Mouse (Mus musculus): ENCODE measurements at regions not wholly inside any gene's neighbourhood (a gene's known extent, or its start where the extent isn't known, plus 50 kb on each side); places are given as distances from the start of the nearest gene placed in this dataset.

- TF ChIP-seq POLR2A (IDR thresholded peaks at IDR 0.05; ENCODE audit: low read depth, low read length): no peak
- no peak for TF ChIP-seq USF2 (conservative IDR thresholded peaks at IDR 0.05; ENCODE audit: low read depth, low read length)
- no peak for TF ChIP-seq ZMIZ1 (IDR thresholded peaks at IDR 0.05; ENCODE audit: low read depth, low read length)
- TF ChIP-seq NRF1 (IDR thresholded peaks at IDR 0.05; ENCODE audit: low read depth, low read length): no peak
- no peak for TF ChIP-seq CHD2 (IDR thresholded peaks at IDR 0.05; ENCODE audit: low read length)
- TF ChIP-seq EP300 (IDR thresholded peaks at IDR 0.05; ENCODE audit: low read length): no peak
- TF ChIP-seq ETS1 (conservative IDR thresholded peaks at IDR 0.05; ENCODE audit: low read depth, low read length): no peak
- no peak for TF ChIP-seq CTCF (conservative IDR thresholded peaks at IDR 0.05 in 1 of 2, IDR thresholded peaks at IDR 0.05 in 1 of 2; ENCODE audit: low read depth in 2 of 2, low read length in 2 of 2)
- no peak for TF ChIP-seq CHD1 (IDR thresholded peaks at IDR 0.05; ENCODE audit: low read depth, low read length)
- no peak for TF ChIP-seq ZKSCAN1 (IDR thresholded peaks at IDR 0.05; ENCODE audit: borderline replicate concordance, low read depth, low read length)
- TF ChIP-seq ZNF384 (IDR thresholded peaks at IDR 0.05; ENCODE audit: low read depth, low read length): no peak
- no peak for TF ChIP-seq SIN3A (IDR thresholded peaks at IDR 0.05; ENCODE audit: low read length)
Measured at GRCm38 (mm10) chr12:110215311-110215710, 63.6 kb upstream of the Dio3 start.

Data from CH12.LX (cell line).